Mouse (Mus musculus) myocyte (in vitro differentiated cells): ENCODE measurements at regions not wholly inside any gene's neighbourhood (a gene's known extent, or its start where the extent isn't known, plus 50 kb on each side); places are given as distances from the start of the nearest gene placed in this dataset.
A peak's percentile ranks its signal among the peaks of the same experiment; 100 is the strongest.

Source experiments
- H3K27me3 ChIP-seq: one replicate; pipeline ENCODE4 v1.6.1; 2011; ENCODE audit not compliant: control insufficient read depth, insufficient read depth, insufficient read length
- H3K36me3 ChIP-seq: one replicate; pipeline ENCODE4 v1.6.1; 2011; ENCODE audit not compliant: control insufficient read depth, insufficient read depth
- H3K4me2 ChIP-seq: one replicate; pipeline ENCODE4 v1.6.1; 2011; ENCODE audit warnings: low read depth, control low read depth
- H3K4me3 ChIP-seq: one replicate; pipeline ENCODE4 v1.5.1; 2011; ENCODE audit warnings: mild to moderate bottlenecking, control low read depth, moderate library complexity
- H3K79me2 ChIP-seq: one replicate; pipeline ENCODE4 v1.6.1; 2011; ENCODE audit not compliant: control insufficient read depth, insufficient read depth
- H3ac ChIP-seq: one replicate; pipeline ENCODE4 v1.6.1; 2011; ENCODE audit not compliant: control insufficient read depth, insufficient read length
- CEBPB ChIP-seq: IDR thresholded peaks from 2 replicates; pipeline ENCODE4 v1.6.1; 2011; ENCODE audit warnings: mild to moderate bottlenecking, moderate library complexity; ENCODE audit not compliant: poor library complexity, insufficient read depth, severe bottlenecking
- E2F4 ChIP-seq: IDR thresholded peaks from one replicate; pipeline ENCODE4 v1.6.1; 2011; ENCODE audit warnings: mild to moderate bottlenecking, control low read depth, moderate library complexity; ENCODE audit not compliant: insufficient read depth
- MAX ChIP-seq: IDR thresholded peaks from one replicate; pipeline ENCODE4 v1.6.1; 2011; ENCODE audit warnings: low read depth, mild to moderate bottlenecking, control low read depth
- MYOD1 ChIP-seq, 3 experiments: IDR thresholded peaks; one replicate each; pipeline ENCODE4 v1.6.1; 2011; ENCODE audit warnings: control low read depth in 2 of 3, low read depth in 2 of 3, mild to moderate bottlenecking in 2 of 3, moderate library complexity in 1 of 3; ENCODE audit not compliant: insufficient read length in 2 of 3, control insufficient read depth in 1 of 3
- MYOG ChIP-seq, 3 experiments: IDR thresholded peaks; one replicate each; pipeline ENCODE4 v1.6.1; 2011; ENCODE audit warnings: control low read depth in 2 of 3, low read depth in 2 of 3, mild to moderate bottlenecking in 2 of 3; ENCODE audit not compliant: insufficient read length in 2 of 3, control insufficient read depth in 1 of 3, insufficient read depth in 1 of 3
- POLR2A ChIP-seq: IDR thresholded peaks from one replicate; pipeline ENCODE4 v1.6.1; 2011; ENCODE audit warnings: low read depth, mild to moderate bottlenecking, control low read depth, moderate library complexity; ENCODE audit not compliant: insufficient read length
- POLR2AphosphoS2 ChIP-seq: IDR thresholded peaks from one replicate; pipeline ENCODE4 v1.6.1; 2011; ENCODE audit warnings: low read depth, control low read depth; ENCODE audit not compliant: insufficient read length
- REST ChIP-seq: IDR thresholded peaks from one replicate; pipeline ENCODE4 v1.6.1; 2011; ENCODE audit warnings: mild to moderate bottlenecking, control low read depth, moderate library complexity; ENCODE audit not compliant: insufficient read depth, insufficient read length
- SRF ChIP-seq: IDR thresholded peaks from one replicate; pipeline ENCODE4 v1.6.1; 2011; ENCODE audit warnings: low read depth; ENCODE audit not compliant: control insufficient read depth, insufficient read length
- TCF12 ChIP-seq: IDR thresholded peaks from one replicate; pipeline ENCODE4 v1.6.1; 2011; ENCODE audit warnings: mild to moderate bottlenecking, control low read depth; ENCODE audit not compliant: poor library complexity, insufficient read depth, severe bottlenecking
- TCF3 ChIP-seq: IDR thresholded peaks from one replicate; pipeline ENCODE4 v1.6.1; 2011; ENCODE audit warnings: low read depth, control low read depth; ENCODE audit not compliant: insufficient read length
- USF1 ChIP-seq: IDR thresholded peaks from one replicate; pipeline ENCODE4 v1.6.1; 2011; ENCODE audit warnings: low read depth, mild to moderate bottlenecking, control low read depth, moderate library complexity

- Histone ChIP-seq H3ac (no peak overlapping the region), H3K4me2 (no peak overlapping the region), H3K36me3 (no peaks in the 10 kb centered on the region), H3K27me3 (no peaks in the 10 kb centered on the region), H3K4me3 (no peak overlapping the region), H3K79me2 (no peaks in the 10 kb centered on the region)
- TF ChIP-seq POLR2AphosphoS2 (no peak), CEBPB (peak; percentile 31; the same call in 1 of the 2 replicates)
Measured at GRCm38 (mm10) chr12:95937705-95938104, 245.7 kb downstream of the Flrt2 start.

GRCm38 (mm10) chr12:95940465-95941012, 248.5 kb downstream of the Flrt2 start:
- Histone ChIP-seq H3ac (no peak overlapping the region), H3K36me3 (no peaks in the 10 kb centered on the region), H3K27me3 (no peaks in the 10 kb centered on the region), H3K79me2 (no peaks in the 10 kb centered on the region), H3K4me3 (no peak overlapping the region), H3K4me2 (no peak overlapping the region)
- TF ChIP-seq POLR2A (no peak), TCF3 (no peak), E2F4 (no peak), POLR2AphosphoS2 (no peak), MAX (no peak), SRF (no peak), USF1 (no peak), REST (no peak), MYOD1 (IDR thresholded peaks at IDR 0.05; ENCODE audit: control insufficient read depth in 1 of 3, insufficient read length in 2 of 3, low read depth in 2 of 3) (no peak), TCF12 (no peak), CEBPB (no peak)

GRCm38 (mm10) chr12:95959786-95960504, 267.9 kb downstream of the Flrt2 start:
- Histone ChIP-seq H3ac (no peak overlapping the region), H3K79me2 (no peaks in the 10 kb centered on the region), H3K4me2 (no peak overlapping the region), H3K36me3 (no peaks in the 10 kb centered on the region), H3K27me3 (no peaks in the 10 kb centered on the region), H3K4me3 (no peak overlapping the region)
- no peak for TF ChIP-seq REST
- TF ChIP-seq MYOD1 (IDR thresholded peaks at IDR 0.05; ENCODE audit: control insufficient read depth in 1 of 3, insufficient read length in 2 of 3, low read depth in 2 of 3), result no peak
- no peak for TF ChIP-seq CEBPB
- no peak for TF ChIP-seq POLR2A
- TF ChIP-seq SRF, result no peak
- no peak for TF ChIP-seq MAX
- TF ChIP-seq USF1, result no peak
- TF ChIP-seq POLR2AphosphoS2, result no peak
- TF ChIP-seq TCF12, result no peak
- TF ChIP-seq MYOG (IDR thresholded peaks at IDR 0.05; ENCODE audit: control insufficient read depth in 1 of 3, insufficient read depth in 1 of 3, insufficient read length in 2 of 3, low read depth in 2 of 3), result no peak
- TF ChIP-seq E2F4, result no peak
- TF ChIP-seq TCF3, result no peak

- Histone ChIP-seq H3ac (no peak overlapping the region), H3K36me3 (no peaks in the 10 kb centered on the region), H3K79me2 (no peaks in the 10 kb centered on the region), H3K27me3 (no peaks in the 10 kb centered on the region), H3K4me3 (no peak overlapping the region), H3K4me2 (no peak overlapping the region)
- TF ChIP-seq POLR2AphosphoS2 (no peak), REST (no peak), TCF12 (no peak), TCF3 (no peak), MYOD1 (IDR thresholded peaks at IDR 0.05; ENCODE audit: control insufficient read depth in 1 of 3, insufficient read length in 2 of 3, low read depth in 2 of 3) (no peak), MAX (no peak), E2F4 (no peak)
Measured at GRCm38 (mm10) chr12:95960505-95960871, 268.5 kb downstream of the Flrt2 start.

GRCm38 (mm10) chr12:95962817-95963216, 270.8 kb downstream of the Flrt2 start:
- Histone ChIP-seq H3ac (no peak overlapping the region), H3K79me2 (no peaks in the 10 kb centered on the region), H3K27me3 (no peaks in the 10 kb centered on the region), H3K4me3 (no peak overlapping the region), H3K36me3 (no peaks in the 10 kb centered on the region), H3K4me2 (no peak overlapping the region)
- TF ChIP-seq MYOG (IDR thresholded peaks at IDR 0.05; ENCODE audit: control insufficient read depth in 1 of 3, insufficient read depth in 1 of 3, insufficient read length in 2 of 3, low read depth in 2 of 3) (no peak), USF1 (no peak), E2F4 (no peak), REST (no peak), CEBPB (0 out of 2 replicates have a peak, but pooled peaks have one; percentile 29)
